11 mouse cellular contexts compared by ENCODE assay signal in genomic region chr12:17742571-17743321, GRCm38 (mm10). TPM values are rescaled to one million over a fixed set of nuclear protein-coding genes. Genes with fewer than 3 reads are reported as not detected.
A peak's percentile ranks its signal among the peaks of the same experiment; 100 is the strongest.
DNase-seq lines count a peak whose midpoint lies in the region; ATAC-seq and TF ChIP-seq lines count a peak whose summit lies in the region.
"Had no signal": no experiment of that assay in that cellular context is flagged by ENCODE, and none has a peak within 500 bp of the region (broad histone marks: within the 10 kb centered on the region; RNA-seq: fewer than 3 reads in every experiment).

No protein-coding gene starts in this region.

- no peak for TF ChIP-seq CTCF in hindbrain, postnatal 0 days (IDR thresholded peaks at IDR 0.05; ENCODE audit: low read depth)

- peak overlapping the region; percentile 12; the same call in 1 of the 2 replicates for H3K27ac ChIP-seq in hindbrain, embryonic 10.5 days
- no peak overlapping the region for H3K27ac ChIP-seq in hindbrain, embryonic 12.5 days
- H3K27ac ChIP-seq in embryonic facial prominence, embryonic 13.5 days: peak overlapping the region; percentile 45; the same call in 1 of the 2 replicates
- peak overlapping the region; percentile 70 for H3K27ac ChIP-seq in hindbrain, postnatal 0 days
- H3K27ac ChIP-seq in neural tube, embryonic 15.5 days (replicated peaks): no peak overlapping the region
- H3K27ac ChIP-seq: macrophage had no signal

- H3K27me3 ChIP-seq in hindbrain, embryonic 10.5 days (ENCODE audit: insufficient read depth, poor library complexity, severe bottlenecking): no peaks in the 10 kb centered on the region
- H3K27me3 ChIP-seq in hindbrain, embryonic 12.5 days: no peaks in the 10 kb centered on the region
- H3K27me3 ChIP-seq in embryonic facial prominence, embryonic 13.5 days: no peaks in the 10 kb centered on the region
- no peaks in the 10 kb centered on the region for H3K27me3 ChIP-seq in hindbrain, postnatal 0 days (ENCODE audit: insufficient read depth, low read length)
- no peaks in the 10 kb centered on the region for H3K27me3 ChIP-seq in neural tube, embryonic 15.5 days (replicated peaks)

- 82% methylated on average over 11 of the region's 11 CpGs for WGBS in hindbrain, embryonic 10.5 days
- WGBS in hindbrain, embryonic 12.5 days: 84% methylated on average over 11 of the region's 11 CpGs
- 70% methylated on average over 11 of the region's 11 CpGs for WGBS in embryonic facial prominence, embryonic 13.5 days
- 79% methylated on average over 11 of the region's 11 CpGs for WGBS in hindbrain, postnatal 0 days
- WGBS in neural tube, embryonic 15.5 days: 83% methylated on average over 11 of the region's 11 CpGs

- no peak overlapping the region for H3K4me3 ChIP-seq in hindbrain, embryonic 10.5 days
- no peak overlapping the region for H3K4me3 ChIP-seq in hindbrain, embryonic 12.5 days
- H3K4me3 ChIP-seq in embryonic facial prominence, embryonic 13.5 days: no peak overlapping the region
- H3K4me3 ChIP-seq in hindbrain, postnatal 0 days (ENCODE audit: low read length): no peak overlapping the region
- no peak overlapping the region for H3K4me3 ChIP-seq in neural tube, embryonic 15.5 days (replicated peaks)

- H3K9ac ChIP-seq in hindbrain, embryonic 12.5 days: no peak overlapping the region
- H3K9ac ChIP-seq in embryonic facial prominence, embryonic 13.5 days: no peak overlapping the region
- 0 out of 2 replicates have a peak overlapping the region, but pooled peaks have one; percentile 21 for H3K9ac ChIP-seq in hindbrain, postnatal 0 days (replicated peaks; ENCODE audit: low read length)
- H3K9ac ChIP-seq in neural tube, embryonic 15.5 days (replicated peaks): no peak overlapping the region

- H3K36me3 ChIP-seq in hindbrain, embryonic 10.5 days: no peaks in the 10 kb centered on the region
- no peaks in the 10 kb centered on the region for H3K36me3 ChIP-seq in hindbrain, embryonic 12.5 days
- H3K36me3 ChIP-seq in embryonic facial prominence, embryonic 13.5 days: no peaks in the 10 kb centered on the region
- no peaks in the 10 kb centered on the region for H3K36me3 ChIP-seq in hindbrain, postnatal 0 days (ENCODE audit: insufficient read depth, low read length)
- H3K36me3 ChIP-seq in neural tube, embryonic 15.5 days: no peaks in the 10 kb centered on the region

- ATAC-seq in hindbrain, embryonic 12.5 days (ENCODE audit: low FRiP score): no peak
- ATAC-seq in embryonic facial prominence, embryonic 13.5 days (ENCODE audit: insufficient number of reproducible peaks, insufficient read depth, low FRiP score, low TSS enrichment, low read depth): no peak
- ATAC-seq in hindbrain, postnatal 0 days: no peak
- no peak for ATAC-seq in megakaryocyte, adult 5-6 weeks (ENCODE audit: poor library complexity, severe bottlenecking)
- ATAC-seq in neural tube, embryonic 15.5 days (ENCODE audit: low FRiP score): no peak

- H3K4me2 ChIP-seq in hindbrain, embryonic 12.5 days (replicated peaks): no peak overlapping the region
- H3K4me2 ChIP-seq in embryonic facial prominence, embryonic 13.5 days: no peak overlapping the region
- no peak overlapping the region for H3K4me2 ChIP-seq in hindbrain, postnatal 0 days (ENCODE audit: low read depth, low read length)
- no peak overlapping the region for H3K4me2 ChIP-seq in neural tube, embryonic 15.5 days

- H3K4me1 ChIP-seq in hindbrain, embryonic 10.5 days (replicated peaks): peaks cover 63% of the 10 kb centered on the region
- peaks cover 39% of the 10 kb centered on the region for H3K4me1 ChIP-seq in hindbrain, embryonic 12.5 days
- H3K4me1 ChIP-seq in embryonic facial prominence, embryonic 13.5 days: peaks cover 67% of the 10 kb centered on the region
- H3K4me1 ChIP-seq in hindbrain, postnatal 0 days (ENCODE audit: insufficient read depth, low read length): peaks cover 34% of the 10 kb centered on the region
- H3K4me1 ChIP-seq in neural tube, embryonic 15.5 days: peaks cover 40% of the 10 kb centered on the region

- no peak for DNase-seq in hindbrain, embryonic 10.5 days (ENCODE audit: low spot score)
- no peak for DNase-seq in hindbrain, postnatal 0 days (ENCODE audit: low spot score)
- DNase-seq in lung, postnatal 14 days: peak; percentile 71
- DNase-seq: cerebellum, adult 11 months; spleen, adult 18-20 months; thymus, postnatal 14 days had no signal

- no peaks in the 10 kb centered on the region for H3K9me3 ChIP-seq in hindbrain, embryonic 10.5 days
- H3K9me3 ChIP-seq in hindbrain, embryonic 12.5 days (replicated peaks): no peaks in the 10 kb centered on the region
- H3K9me3 ChIP-seq in embryonic facial prominence, embryonic 13.5 days: no peaks in the 10 kb centered on the region
- no peaks in the 10 kb centered on the region for H3K9me3 ChIP-seq in hindbrain, postnatal 0 days (ENCODE audit: low read length)
- H3K9me3 ChIP-seq in neural tube, embryonic 15.5 days (replicated peaks): no peaks in the 10 kb centered on the region

RNA-seq across cellular contexts. Expression of gene Hpcal1, which starts 52.1 kb away (rescaled TPM):
- 35.9 and 39.9 TPM in 2 replicates for polyA plus RNA-seq in hindbrain, embryonic 10.5 days (2016; fragmentation: Nextera tagmentation; extraction: Ambion mirVana)
- polyA plus RNA-seq in hindbrain, embryonic 12.5 days (2016; fragmentation: Nextera tagmentation; extraction: Ambion mirVana): 42.8 and 48.9 TPM in 2 replicates
- polyA plus RNA-seq in embryonic facial prominence, embryonic 13.5 days (2015; fragmentation: Nextera tagmentation; extraction: Ambion mirVana): 51.4 and 57.6 TPM in 2 replicates
- total RNA-seq in hindbrain, postnatal 0 days (2014; rRNA removed): 93.9 and 95.2 TPM in 2 replicates
- 171 and 180 TPM in 2 replicates for polyA plus RNA-seq in hindbrain, postnatal 0 days (2015; fragmentation: Nextera tagmentation; extraction: Ambion mirVana)
- 182 and 187 TPM in 2 replicates for total RNA-seq in megakaryocyte, adult 5-6 weeks (2015)
- total RNA-seq in megakaryocyte, adult 5-6 weeks (2017): 63.8 and 76.0 TPM in 2 replicates
- polyA plus RNA-seq in neural tube, embryonic 15.5 days (2015; fragmentation: Nextera tagmentation; extraction: Ambion mirVana): 130 and 133 TPM in 2 replicates

Comparison
In these comparisons a context has a peak if more than half of its experiments do, and no peak if none do; other contexts are left out.
1. H3K27ac ChIP-seq: peak in hindbrain, embryonic 10.5 days (single experiment), embryonic facial prominence, embryonic 13.5 days (single experiment) and hindbrain, postnatal 0 days (single experiment); none in hindbrain, embryonic 12.5 days (single experiment) and neural tube, embryonic 15.5 days (single experiment).